Mouse (Mus musculus) retina, postnatal 7 days (tissue): Measurements from ENCODE around the gene Alg5.
"Not testable (repeated sequence)": the region's sequence is repeated elsewhere in the genome, so short reads cannot be mapped to it uniquely, and the experiment has no call there.

ENCODE experiments used
- DNase-seq: peaks from one replicate; pipeline ENCODE4 v3.0.0-alpha.2; 2012; ENCODE audit warnings: low read depth, low spot score

Gene Alg5

DNA sequence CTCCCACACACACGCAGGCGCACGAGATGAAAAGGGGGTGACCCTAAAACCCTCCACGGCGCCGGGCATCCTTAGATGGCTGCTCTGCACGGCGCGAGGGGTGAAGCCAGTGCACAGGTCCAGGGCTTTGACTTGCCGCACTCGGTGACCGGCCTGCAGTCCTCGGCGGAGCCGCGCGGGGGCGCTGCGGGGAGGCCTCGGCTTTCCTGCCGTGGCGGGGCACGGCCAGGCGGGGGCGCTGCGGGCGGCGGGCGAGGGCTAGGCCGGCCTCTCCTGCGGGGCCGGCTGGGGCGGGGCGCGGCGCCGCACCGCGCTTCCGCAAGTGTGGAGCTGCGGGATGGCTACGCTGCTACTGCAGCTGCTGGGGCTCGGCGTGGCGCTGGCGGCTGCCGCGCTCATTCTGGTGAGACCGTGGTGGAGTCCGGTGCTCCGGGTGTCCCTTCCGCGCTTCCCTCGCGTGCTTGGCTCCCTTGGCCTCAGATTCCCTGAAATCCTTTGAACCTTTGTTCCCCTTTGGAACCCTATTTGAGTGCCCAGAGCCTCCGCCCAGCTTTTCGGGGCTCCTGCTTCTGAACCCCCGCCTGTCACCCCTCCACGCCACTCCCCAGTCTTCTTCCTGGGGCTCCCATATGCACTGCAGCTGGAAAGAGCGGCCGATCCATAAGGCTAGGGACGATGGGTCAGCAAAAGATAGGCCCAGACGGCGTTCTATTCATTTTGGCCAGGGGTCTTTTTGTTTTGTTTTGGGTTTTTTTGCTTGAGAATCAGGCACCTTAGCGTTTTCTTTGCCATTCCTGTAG is at the start of gene Alg5, which contains the start of gene Exosc8:
Gene Alg5 (plus strand): TSS at position 293 of the 800 bp plus-strand sequence.
Gene Exosc8 (minus strand): TSS at position 147 of the 800 bp plus-strand sequence.
- peak; percentile 79 for DNase-seq

GRCm38 (mm10) chr3:54687245-54687644 is 48.1 kb upstream of the Alg5 start:
- no peak for DNase-seq

- DNase-seq, result no peak
Measured at GRCm38 (mm10) chr3:54689091-54689490, 46.2 kb upstream of the Alg5 start.

DNA sequence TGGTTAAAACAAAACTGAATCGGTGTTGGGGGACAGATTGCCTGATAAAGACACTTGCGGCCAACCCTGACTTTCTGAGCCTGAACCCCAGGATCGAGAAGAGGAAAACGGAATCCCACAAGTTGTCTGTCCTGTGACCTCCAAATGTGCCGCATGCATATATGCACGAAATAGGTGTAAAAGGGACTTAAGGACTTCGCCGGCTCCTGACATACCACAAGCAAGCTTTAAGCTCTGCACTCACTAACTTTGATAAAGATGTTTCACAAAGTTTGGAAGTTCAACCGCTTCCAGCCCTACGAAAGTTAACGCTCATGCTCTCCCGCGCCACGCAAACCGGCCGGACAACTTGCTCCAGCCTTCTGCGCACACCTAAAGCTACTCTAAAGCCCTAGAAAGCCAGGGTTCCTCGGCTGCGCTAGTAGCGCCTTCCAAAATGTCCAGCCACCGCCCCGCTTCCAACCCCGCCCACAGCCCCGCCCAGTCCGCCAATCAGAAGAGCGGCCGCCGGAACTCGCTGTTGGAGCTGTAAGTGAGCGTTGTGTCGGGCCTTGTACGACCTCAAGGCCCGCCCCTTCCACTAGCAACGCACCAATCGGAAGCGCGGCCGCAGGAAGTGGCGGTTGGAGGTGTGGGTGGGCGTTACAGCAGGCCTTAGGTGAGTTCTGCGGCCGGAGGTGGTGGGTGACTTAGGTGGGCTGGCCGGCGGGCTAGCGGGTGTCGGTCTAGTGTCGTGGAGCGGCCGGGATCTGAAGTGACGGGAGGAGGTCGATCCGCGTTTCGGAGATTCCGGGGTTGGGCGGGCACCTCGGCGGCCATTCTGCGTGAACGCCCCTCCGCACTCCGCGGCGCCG is 42.9 kb upstream of the Alg5 start, which contains the start of gene Supt20:
Gene Supt20 (plus strand): TSS at position 606 of the 854 bp plus-strand sequence.
- peak; percentile 87 for DNase-seq

GRCm38 (mm10) chr3:54693056-54693415 is 42.3 kb upstream of the Alg5 start:
- no peak for DNase-seq

DNA sequence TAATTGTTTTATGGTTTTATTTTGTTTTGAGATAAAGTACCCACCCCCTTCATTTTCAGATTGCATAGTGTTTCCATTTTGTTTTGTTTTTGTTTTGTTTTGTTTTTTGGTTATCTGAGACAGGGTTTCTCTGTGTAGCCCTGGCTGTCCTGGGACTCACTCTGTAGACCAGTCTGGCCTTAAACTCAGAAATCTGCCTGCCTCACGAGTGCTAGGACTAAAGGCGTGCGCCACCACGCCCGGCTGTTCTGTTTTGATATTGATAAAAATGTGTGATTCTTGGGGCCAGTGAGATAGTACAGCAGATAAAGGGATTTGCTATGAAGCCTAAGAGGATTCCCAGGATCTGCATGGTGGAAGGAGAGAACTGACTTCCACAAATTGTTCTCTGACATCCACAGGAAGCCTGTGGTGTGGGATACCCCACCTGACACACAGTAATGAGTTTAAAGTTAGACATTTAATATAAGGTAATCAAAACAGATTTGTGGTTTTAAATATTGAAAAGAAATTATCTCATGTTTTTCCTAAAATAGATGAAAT is 35.5 kb upstream of the Alg5 start:
- DNase-seq, result no peak

DNA sequence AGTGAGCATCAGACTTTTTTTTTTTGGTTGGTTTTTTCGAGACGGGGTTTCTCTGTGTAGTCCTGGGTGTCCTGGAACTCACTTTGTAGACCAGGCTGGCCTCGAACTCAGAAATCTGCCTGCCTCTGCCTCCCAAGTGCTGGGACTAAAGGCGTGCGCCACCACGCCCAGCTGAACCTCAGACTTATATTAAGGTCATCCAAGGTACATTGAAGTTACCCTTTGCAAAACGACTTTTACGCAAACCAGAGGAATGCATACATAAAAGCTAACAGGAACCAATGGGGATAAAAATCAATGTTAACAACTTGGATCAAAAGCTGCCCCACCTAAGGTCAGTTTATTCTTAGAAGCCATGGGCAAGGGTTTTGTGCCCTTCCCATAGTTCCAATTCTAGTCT is 31.2 kb upstream of the Alg5 start:
- not testable (repeated sequence) for DNase-seq

DNA sequence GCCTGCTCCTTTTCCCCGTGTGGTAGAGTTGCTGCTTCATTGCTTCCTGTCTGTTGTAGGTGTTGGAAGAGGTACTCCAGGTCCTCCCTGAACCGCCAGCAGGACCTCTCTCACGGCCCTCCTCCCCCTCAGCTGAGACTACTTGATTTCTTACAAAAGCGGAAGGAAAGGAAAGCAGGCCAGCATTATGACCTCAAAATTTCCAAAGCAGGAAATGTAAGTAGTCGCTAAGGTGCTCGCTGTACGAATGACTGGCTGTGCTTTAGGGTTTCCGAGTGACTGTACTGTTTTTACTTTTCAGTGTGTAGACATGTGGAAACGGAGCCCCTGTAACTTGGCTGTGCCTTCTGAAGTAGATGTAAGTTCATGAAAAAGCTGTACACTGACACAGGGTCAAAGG is 26.4 kb upstream of the Alg5 start:
- DNase-seq, result no peak

- no peak for DNase-seq
Measured at GRCm38 (mm10) chr3:54714253-54714652, 21.1 kb upstream of the Alg5 start, which contains the start of gene Gm21958. TSS of gene Gm21958 (minus strand) at chr3:54714353.

DNA sequence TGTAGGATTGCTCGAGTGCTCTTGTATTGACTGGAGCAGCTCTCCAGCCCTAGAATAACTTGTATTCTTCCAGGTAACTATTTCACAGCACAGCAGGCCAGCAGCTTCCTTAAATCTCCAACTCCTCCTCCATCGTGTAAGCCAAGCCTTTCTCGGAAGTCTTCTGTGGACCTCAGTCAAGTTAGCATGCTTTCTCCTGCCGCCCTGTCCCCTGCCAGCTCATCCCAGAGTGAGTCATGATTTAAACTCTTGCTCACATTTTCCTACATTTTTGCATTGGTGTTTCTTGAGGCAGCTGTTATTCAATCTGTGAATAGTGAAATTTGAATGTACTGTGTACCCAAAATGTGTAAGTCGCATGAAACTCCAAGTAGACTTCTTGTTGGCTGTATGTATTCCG is 19.9 kb upstream of the Alg5 start:
- DNase-seq, result no peak

- DNase-seq, result no peak
Measured at GRCm38 (mm10) chr3:54717348-54717747, 18.0 kb upstream of the Alg5 start.

DNA sequence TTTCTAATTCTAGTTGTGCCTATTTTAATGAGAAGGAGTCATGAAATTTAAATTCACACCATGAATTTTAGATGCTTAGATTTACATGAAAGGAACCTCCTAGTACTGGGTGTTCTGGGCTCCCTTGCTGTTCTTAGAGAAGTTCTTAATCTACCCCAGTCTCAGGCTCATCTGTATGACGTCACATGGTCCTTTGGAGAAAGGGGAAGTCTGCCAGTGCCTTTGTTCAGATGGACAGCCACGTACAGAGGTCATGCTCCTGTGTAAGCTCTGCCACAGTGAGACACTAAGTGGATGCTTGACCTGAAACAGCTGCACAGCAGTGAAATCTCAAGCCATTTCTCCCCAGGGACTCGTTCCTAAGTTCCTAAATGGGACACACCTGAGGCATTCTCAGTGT is 16.4 kb upstream of the Alg5 start:
- no peak for DNase-seq

DNA sequence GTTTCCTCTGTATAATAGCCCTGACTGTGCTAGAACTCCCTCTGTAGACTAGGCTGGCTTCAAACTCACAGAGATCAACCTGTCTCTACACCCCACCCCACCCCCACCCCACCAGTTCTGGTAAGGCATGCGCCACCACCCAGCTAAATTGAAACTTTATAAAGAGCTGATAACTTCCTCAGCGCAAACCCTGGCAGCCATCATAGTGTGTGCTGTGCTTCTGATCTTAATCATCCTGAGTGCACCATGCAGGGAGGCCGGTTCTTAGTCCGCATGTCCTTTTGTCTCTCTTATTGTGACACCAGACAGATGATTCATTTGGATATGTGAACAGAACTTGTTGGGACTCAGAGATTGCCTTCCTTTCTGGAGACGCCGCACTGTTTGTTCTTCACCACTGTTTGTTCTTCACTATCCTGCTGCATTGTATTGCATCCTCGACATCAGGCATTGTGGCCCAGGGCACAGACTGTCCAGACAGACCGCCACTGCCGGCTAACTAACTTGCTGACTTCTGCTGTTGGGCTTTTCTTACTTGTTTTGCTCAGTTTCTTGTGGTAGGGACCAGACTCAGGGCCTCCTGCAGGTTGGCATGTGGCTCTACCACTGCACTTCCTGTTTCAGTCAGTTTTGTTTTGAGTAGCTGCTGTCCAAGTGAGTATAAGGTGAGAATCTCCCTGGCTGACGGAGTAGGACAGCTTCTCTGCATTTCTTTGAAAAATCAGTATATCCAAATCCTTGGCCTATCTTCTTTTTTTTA is 11.4 kb upstream of the Alg5 start:
- no peak for DNase-seq

DNA sequence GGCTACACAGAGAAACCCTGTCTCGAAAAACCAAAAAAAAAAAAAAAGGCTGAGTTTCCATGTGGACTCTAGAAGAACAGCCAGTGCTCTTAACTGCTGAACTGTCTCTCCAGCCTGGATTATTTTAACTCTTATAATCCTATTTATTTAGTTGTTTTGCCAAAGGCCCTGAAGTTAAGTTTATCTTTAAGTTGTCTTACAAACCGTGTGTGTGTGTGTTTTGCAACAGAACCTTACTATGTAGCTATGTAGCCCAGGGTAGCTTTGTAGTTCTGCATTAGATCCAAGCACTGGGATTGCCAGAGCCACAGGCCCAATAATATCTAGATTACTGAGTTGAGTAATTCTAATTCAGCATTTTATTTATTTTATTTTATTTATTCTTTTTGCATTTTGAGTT is 10.0 kb upstream of the Alg5 start:
- no peak for DNase-seq

DNA sequence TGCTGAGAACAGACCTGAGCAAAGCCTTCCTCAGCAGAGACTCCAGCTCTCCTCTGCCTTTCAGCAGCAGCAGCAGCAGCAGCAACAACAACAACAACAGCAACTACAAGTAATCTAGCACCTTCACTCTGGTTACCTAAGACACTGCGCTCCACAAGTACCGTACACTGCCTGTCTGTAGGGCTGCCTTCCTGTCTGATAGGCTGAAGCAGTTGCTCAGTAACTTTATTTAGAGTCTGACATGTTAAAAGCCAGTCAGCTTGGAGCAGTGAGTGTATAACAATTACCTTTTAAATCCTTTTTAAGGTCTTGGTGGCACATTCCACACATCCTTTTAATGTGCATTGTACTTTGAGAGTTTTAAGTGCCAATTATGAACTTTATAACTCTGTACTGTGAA is 7.8 kb upstream of the Alg5 start:
- no peak for DNase-seq

GRCm38 (mm10) chr3:54728100-54728499 is 7.2 kb upstream of the Alg5 start:
- DNase-seq, result no peak

GRCm38 (mm10) chr3:54731626-54732150 is 3.7 kb upstream of the Alg5 start:
- no peak for DNase-seq

GRCm38 (mm10) chr3:54732371-54732770 is 3.0 kb upstream of the Alg5 start:
- no peak for DNase-seq

DNA sequence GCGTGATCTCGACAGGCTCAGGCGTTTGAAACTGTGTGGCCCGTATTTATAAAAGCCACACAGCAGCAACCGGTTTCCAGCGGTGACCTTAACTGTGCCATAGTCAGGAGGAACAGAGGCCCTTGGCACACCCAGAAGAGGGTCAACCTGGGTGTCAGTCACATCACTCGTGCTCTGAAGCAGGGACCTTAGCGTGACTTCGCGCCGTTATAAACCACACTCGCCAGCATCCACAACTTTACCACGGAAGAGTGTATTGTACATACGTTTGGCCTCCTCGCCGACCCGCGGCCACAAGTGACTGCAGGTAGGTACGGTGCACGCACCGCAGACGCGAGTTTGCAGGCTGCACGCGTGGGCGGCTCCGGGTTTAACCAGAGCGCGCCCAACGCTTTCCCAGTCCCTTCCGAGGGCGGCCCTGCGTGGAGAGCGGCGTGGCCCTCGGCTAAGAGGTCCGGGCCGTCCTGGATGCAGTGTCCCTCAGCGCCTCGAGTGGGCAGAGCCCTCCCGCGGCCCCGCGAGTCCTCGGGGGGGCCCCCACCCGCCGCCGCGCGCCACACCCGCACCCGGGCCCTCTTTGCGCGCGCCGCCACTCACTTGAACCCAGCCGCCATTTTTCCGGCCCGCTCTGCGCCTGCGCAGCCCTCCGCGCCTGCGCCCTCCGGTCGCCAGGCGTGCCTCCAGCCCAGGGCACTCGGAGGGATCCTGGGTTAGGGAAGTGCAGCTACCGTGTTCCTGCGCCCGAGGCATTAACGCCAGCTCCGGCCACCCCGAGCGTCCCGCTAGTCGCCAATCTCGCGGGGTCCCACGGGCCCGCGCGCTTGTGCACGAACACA is 710 bp upstream of the Alg5 start:
- peak; percentile 86 for DNase-seq
